Mouse (Mus musculus) gastrocnemius, adult 2 months (tissue): ENCODE measurements at regions not wholly inside any gene's neighbourhood (a gene's known extent, or its start where the extent isn't known, plus 50 kb on each side); places are given as distances from the start of the nearest gene placed in this dataset.

Experiments used
- DNase-seq: peaks from one replicate; pipeline ENCODE4 v3.0.0; 2022
- H3K27ac ChIP-seq: fragments of 200-600 bp; 2 replicates; pipeline ENCODE4 v1.8.1; 2022; ENCODE audit warnings: mild to moderate bottlenecking
- H3K4me3 ChIP-seq: fragments of 200-600 bp; 2 replicates; pipeline ENCODE4 v1.8.1; 2022; ENCODE audit warnings: mild to moderate bottlenecking, moderate library complexity
- CTCF ChIP-seq: fragments of 200-600 bp; IDR thresholded peaks from 2 replicates; pipeline ENCODE4 v1.8.1; 2022; ENCODE audit warnings: antibody characterized with exemption, mild to moderate bottlenecking, moderate library complexity
- intact Hi-C: fragments of 180-260 bp; cut with DNase I; formaldehyde crosslinking; loops from one replicate; pipeline ENCODE4 v1.15.1; 2025

DNA sequence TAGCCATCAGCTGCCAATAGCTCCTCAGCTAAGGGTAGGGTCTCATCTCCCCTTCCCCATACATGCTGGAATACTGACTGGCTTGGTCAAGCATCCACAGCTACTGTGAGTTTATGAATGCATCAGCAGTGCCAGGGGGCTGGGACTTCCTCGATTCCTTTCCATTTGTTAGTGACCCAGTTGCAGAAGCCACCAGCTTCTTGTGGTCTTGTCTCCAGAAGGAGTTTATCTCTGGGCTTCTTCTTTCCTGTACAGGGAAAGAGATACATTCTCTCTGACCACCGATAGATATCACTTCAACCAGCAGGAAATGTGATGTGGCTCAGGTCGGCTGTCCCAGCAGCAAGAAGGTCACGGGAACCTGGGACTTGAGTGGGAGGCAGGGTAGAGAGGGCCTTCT is 127.0 kb downstream of the 9530068E07Rik start:
- Histone ChIP-seq H3K27ac (no peak overlapping the region), H3K4me3 (no peak overlapping the region)
- intact Hi-C loops: no loop called here
- no peak for DNase-seq
- TF ChIP-seq CTCF: no peak

DNA sequence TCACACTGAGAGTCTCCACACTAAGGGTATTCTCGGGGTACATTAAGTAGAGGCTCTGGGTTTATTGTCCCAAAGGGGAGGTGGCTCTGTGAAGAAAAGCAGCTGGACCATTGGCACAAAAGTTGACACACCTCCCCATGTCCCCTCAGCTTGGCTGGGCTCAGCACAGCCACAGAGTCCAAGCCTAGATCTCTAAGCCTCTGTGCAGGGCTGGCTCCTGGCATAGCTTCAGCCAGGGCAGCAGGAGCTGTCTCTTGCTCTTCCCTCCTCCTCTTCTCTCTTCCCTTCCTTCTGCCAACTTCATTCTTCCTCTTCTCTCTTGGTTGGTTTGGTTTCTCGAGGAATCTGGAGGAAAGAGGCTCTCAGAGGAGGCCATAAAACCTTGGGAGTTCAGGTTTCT is 127.4 kb downstream of the 9530068E07Rik start:
- no peak overlapping the region for H3K27ac ChIP-seq
- no peak for TF ChIP-seq CTCF
- intact Hi-C loops: no loop called here
- no peak overlapping the region for H3K4me3 ChIP-seq
- no peak for DNase-seq

DNA sequence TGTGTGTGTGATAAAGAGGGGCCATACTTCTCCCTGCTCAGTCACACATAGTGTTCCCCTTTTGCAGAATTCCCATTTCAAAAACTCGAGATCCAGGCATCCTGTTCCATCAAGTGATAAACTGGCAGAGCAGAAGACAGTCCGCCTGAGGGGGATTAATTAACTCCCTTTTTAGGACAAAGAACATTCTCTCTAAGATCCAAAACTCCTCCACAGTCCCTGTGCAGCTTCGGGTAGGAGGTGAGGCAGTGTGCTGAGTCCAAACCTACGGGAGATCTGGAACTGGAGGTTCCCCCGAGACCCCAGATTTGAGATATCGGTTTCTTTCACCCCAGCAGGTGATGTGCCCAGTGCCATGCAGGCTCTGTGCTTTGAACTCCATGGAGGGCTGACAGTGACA is 129.2 kb downstream of the 9530068E07Rik start:
- DNase-seq: no peak
- intact Hi-C loops: no loop called here
- no peak for TF ChIP-seq CTCF

DNA sequence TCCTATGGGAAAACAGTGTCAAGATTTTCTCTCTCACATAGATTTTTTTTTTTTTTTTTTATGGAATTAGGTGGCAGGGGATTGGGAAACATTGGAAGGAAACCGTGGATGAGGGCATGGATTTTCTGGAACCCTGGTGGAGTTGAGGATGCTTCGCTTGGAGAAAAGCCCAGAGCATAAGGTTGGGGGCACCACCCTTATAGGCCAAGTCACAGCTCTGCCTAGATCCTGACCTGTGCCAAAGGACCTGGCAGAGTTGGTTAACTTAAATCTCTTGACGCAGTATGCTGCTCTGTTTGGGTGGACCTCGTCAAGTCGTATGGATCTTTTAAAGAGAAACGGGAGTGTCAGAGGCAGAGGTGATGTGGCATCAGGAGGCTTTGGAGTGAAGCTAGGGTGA is 130.1 kb downstream of the 9530068E07Rik start:
- Histone ChIP-seq H3K27ac (no peak overlapping the region), H3K4me3 (no peak overlapping the region)
- TF ChIP-seq CTCF: no peak
- DNase-seq: no peak
- intact Hi-C loops: no loop called here

More for the DNA sequence above, 129.2 kb downstream of the 9530068E07Rik start:
- no peak overlapping the region for H3K27ac ChIP-seq
- no peak overlapping the region for H3K4me3 ChIP-seq

DNA sequence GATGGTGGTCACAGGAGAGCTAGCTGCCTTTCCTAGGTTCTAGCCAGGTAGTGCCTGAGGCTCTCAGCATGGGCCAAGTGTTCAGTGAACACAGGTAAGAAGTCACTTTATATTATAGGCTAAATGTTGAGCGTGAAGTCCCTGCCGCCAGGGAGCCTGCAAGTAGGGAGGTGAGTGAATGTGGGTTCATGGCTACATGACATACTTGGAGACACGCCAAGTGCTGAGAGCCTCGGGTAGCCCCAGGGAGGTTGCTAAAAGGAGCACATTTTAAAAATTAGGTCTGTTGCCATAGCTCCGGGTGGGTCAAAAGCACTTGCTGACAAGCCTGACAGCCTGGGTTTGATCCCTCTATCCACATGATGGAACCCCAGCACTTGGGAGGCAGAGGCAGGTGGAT is 137.2 kb downstream of the 9530068E07Rik start:
- TF ChIP-seq CTCF: no peak
- intact Hi-C loops: no loop called here
- H3K4me3 ChIP-seq: no peak overlapping the region
- no peak overlapping the region for H3K27ac ChIP-seq
- DNase-seq: no peak

DNA sequence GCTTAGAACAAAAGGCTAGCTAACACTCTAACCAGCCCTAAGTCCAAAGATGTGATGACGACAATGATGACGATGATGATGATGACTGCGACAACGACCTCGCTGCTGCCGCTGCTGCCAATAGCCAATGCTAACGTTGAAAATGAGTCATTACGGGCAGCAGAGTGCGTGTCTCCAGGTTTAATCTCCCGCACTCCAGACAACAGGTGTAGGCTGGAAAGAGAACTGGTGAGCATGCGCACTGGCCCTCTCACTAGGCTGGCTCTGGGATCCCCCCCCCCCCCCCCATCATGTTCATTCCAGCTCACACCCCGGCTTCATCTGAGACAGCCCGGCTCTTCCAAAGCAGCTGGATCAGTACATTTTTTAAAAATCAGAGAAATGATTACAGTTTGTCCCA is 138.4 kb downstream of the 9530068E07Rik start:
- no peak overlapping the region for H3K4me3 ChIP-seq
- H3K27ac ChIP-seq: no peak overlapping the region
- DNase-seq: peak; percentile 25
- intact Hi-C loops: no loop called here
- no peak for TF ChIP-seq CTCF

DNA sequence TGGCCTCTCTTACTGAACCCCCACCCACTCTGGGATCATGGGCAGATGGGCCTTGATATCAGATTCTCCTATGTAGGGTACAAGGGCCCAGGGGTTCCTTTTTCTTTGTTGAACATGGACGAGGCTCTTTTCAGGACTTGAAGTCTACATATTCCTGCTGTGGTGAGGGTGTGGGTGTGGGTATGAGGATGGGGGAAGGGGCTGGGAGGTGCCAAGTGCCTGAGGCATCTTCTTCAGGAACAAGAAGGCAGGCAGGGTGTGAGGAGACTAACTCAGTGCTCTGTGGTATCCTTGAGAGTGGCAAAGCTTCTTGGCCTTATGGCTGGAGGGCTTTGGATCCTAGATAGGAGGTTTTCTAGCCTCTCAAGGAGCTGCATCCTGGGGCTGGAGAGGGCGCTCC is 140.0 kb downstream of the 9530068E07Rik start:
- DNase-seq: no peak
- no peak overlapping the region for H3K4me3 ChIP-seq
- TF ChIP-seq CTCF: no peak
- H3K27ac ChIP-seq: no peak overlapping the region
- intact Hi-C loops: no loop called here

DNA sequence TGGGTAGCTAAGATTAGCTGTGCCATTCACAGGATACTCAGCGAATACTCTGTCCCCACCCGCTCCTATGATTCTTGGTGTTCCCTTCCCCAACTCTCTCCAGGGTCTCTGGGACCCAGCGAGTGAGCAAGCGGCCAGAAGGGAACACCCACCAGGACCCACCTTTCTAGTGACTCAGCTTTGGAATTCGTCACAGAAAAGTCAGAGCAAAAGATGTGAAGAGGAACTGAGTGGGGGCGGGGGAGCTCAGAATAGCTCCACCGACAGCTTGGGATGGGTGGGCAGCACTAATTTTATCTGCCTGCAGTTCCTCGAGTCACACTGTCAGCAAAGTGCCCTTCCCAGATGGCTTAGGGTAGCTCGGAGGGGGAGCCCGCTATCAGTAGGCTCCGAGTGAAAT is 140.6 kb downstream of the 9530068E07Rik start:
- intact Hi-C loops: no loop called here
- no peak overlapping the region for H3K4me3 ChIP-seq
- TF ChIP-seq CTCF: no peak
- H3K27ac ChIP-seq: no peak overlapping the region
- no peak for DNase-seq

DNA sequence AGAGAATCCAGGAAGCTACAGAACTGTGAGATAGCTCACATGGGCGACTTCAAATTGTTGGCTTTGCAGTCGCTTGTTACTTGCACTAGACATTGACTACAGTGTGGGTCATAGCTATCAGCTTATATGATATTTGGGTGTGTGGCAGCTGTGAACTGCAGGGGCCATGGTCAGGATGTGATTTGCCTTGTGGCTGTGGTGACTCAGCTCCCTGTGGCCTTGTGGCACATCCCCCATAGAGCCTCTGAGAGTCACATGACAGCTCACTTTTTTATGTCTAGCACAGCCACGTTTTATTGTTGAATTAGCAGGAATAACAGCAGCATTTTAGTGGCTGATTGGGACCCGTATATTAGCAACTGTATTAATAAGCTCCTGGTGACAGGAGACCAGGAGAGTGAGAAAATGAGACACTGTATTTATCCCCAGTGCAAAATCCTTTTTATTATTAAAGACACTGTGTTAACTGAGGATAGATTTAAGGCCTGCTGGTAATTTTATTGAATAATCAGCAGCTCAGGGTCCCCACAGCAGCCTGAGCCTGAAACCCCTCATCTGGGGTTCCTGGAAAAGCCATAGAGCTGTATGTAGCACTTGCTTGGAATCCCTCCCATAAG is 141.7 kb downstream of the 9530068E07Rik start:
- TF ChIP-seq CTCF: no peak
- Histone ChIP-seq H3K27ac (no peak overlapping the region), H3K4me3 (no peak overlapping the region)
- DNase-seq: no peak
- intact Hi-C loops: no loop called here

DNA sequence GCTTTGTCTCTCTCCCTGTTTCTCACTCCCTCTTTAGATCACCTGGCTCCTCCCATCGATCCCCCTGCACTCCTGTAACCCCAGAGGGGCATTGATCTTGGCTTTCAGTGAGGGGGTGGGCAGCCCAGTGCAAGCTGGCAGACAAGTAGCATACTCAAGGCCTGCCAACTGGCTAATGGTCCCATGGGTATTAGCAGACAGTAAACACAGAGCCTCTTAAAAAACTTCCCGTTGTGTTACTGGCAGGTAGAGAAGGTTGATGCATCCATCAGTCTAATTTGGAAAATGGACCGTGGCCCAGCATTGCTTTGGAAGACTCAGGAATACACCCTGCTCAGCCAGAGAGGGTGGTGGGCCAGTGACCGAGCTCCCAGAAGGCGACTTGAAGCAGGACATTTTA is 145.0 kb downstream of the 9530068E07Rik start:
- Histone ChIP-seq H3K27ac (no peak overlapping the region), H3K4me3 (no peak overlapping the region)
- TF ChIP-seq CTCF: no peak
- intact Hi-C loops: no loop called here
- no peak for DNase-seq

DNA sequence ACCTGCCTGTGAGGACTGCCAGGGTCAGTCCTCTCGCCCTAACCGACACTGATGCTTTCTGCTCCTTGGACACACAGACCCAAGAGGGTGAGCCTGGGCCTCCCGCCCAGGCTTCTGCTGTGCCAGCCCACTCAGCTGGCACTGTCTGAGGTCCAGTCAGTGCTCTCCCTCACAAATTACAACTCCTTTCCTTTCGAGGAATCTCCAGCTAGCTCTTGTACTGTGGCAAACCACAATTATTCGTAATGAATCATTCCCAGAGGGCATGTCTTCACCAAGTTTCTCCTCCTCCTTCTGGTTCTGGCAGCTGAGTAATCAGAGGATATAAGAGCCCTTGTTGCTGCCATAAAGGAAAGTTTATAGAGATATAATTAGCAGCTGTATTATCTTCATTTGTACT is 155.2 kb downstream of the 9530068E07Rik start:
- TF ChIP-seq CTCF: no peak
- no peak overlapping the region for H3K4me3 ChIP-seq
- DNase-seq: no peak

DNA sequence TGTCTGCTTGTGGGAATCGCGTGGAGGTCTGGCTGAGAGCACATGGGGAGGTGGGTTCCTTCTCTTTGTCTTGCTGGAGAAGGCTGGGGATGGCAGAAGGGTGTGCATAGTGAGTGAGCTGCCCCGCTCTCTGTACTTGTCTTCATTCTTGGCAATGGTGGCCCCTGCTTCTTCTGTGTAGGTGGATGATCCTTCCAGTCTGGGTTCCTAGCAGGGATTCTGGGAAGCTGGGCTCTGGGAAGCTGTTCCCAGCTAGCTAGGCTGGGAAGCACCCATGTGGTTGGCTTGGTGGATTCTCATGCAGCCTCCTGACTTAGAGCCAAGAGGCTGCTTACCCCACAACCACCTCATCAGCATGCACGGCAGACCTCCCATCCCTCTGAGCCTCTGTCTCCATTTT is 156.6 kb downstream of the 9530068E07Rik start:
- DNase-seq: no peak

More for the DNA sequence above, 155.2 kb downstream of the 9530068E07Rik start:
- H3K27ac ChIP-seq: no peak overlapping the region
- intact Hi-C loops: no loop called here

DNA sequence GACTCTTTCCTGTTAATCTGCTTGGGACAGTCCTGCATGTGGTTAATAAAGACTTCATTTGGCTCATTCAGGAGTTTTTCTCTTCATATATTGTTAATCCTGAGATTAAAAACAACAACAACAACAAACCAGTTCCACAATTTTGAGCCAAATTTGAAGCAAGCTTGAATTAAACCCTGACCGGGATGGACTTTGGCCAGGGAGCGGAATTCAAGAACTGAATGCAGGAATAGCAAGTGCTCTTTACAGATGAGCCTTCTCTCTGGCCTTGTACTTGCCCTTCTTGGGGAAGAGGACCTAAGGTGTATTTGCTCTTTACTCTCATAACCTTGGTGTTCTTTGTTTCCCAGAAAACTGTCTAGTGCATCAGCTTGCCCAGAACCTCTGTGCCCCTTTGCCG is 161.6 kb downstream of the 9530068E07Rik start:
- no peak for DNase-seq
- intact Hi-C loops: no loop called here
- Histone ChIP-seq H3K27ac (no peak overlapping the region), H3K4me3 (no peak overlapping the region)
- no peak for TF ChIP-seq CTCF

More for the DNA sequence above, 156.6 kb downstream of the 9530068E07Rik start:
- no peak overlapping the region for H3K4me3 ChIP-seq
- TF ChIP-seq CTCF: no peak
- no peak overlapping the region for H3K27ac ChIP-seq
- intact Hi-C loops: no loop called here

DNA sequence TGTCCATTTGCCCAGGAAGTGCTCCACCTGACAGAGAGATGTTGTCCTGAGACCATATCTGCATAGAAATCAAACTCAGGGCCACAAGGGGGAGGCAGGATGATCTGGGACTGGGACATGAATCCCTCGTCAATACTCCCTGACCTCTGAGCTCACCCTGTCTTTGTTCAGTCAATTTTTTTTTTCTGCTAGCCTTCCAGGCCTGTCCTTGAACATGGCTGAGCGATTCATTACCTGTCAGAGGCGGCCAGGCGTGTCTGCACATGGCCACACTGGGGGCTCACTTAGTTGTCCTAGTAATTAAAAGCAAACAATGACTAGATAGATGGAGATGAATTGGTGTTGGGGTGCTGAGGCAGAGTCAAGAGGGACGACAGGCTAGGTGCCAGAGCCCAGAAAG is 162.6 kb downstream of the 9530068E07Rik start:
- no peak for TF ChIP-seq CTCF
- intact Hi-C loops: no loop called here
- no peak for DNase-seq
- H3K27ac ChIP-seq: no peak overlapping the region
- H3K4me3 ChIP-seq: no peak overlapping the region
